Mouse (Mus musculus): ENCODE measurements around the gene Bola3.

DNA sequence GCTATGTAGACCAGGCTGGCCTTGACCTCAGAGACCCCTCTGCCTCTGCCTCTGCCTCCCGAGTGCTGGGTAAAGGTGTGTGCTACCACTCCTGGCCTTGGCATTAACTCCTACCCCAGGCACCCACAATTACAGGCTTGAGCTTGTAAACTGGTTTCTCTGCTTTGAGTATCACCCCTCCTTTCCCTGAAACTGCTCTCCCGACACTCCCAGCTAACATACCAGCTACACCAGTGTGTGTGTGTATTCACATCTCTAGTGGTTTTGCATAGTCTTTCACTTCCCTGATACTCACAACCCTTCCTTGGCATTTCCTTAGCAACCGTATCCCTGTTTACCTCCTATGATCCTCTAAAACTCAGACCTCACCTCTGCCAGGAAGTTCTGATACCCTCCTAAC, 50.8 kb downstream of the Bola3 start:
- TF ChIP-seq CTCF (IDR thresholded peaks at IDR 0.05; ENCODE audit: control insufficient read depth, insufficient read depth, low read length) (no peak), POLR2A (IDR thresholded peaks at IDR 0.05; ENCODE audit: borderline replicate concordance, control insufficient read depth, low read depth, low read length) (no peak)

All from bone marrow, adult 2 months (tissue).